Mouse (Mus musculus): ENCODE measurements around the gene Gtf2ird2. TPM values are rescaled to one million over a fixed set of nuclear protein-coding genes. Genes with fewer than 3 reads are reported as not detected.

Gtf2ird2 gene
- polyA plus RNA-seq, 1 experiment from 2014 or later, result 6.9 TPM

- Histone ChIP-seq H3K9ac (no peak overlapping the region; the same call in 1 of the 2 replicates), H3K27me3 (ENCODE audit: insufficient read depth, low read length) (no peaks in the 10 kb centered on the region), H3K36me3 (ENCODE audit: insufficient read depth) (no peaks in the 10 kb centered on the region), H3K27ac (ENCODE audit: low read depth) (no peak overlapping the region), H3K9me3 (ENCODE audit: low read depth, low read length) (no peaks in the 10 kb centered on the region), H3K4me2 (peak overlapping the region; percentile 93), H3K4me1 (ENCODE audit: insufficient read depth) (peaks cover 10% of the 10 kb centered on the region; the same call in 1 of the 2 replicates), H3K4me3 (ENCODE audit: low read depth, low read length) (no peak overlapping the region)
- 60% methylated on average over 3 of the region's 3 CpGs for WGBS
- no peak for TF ChIP-seq CTCF (IDR thresholded peaks at IDR 0.05; ENCODE audit: low read depth)
- DNase-seq (no peak), ATAC-seq (ENCODE audit: insufficient read depth) (no peak)
Observed at GRCm38 (mm10) chr5:134182172-134182571, 1.6 kb upstream of the Gtf2ird2 start.

DNA sequence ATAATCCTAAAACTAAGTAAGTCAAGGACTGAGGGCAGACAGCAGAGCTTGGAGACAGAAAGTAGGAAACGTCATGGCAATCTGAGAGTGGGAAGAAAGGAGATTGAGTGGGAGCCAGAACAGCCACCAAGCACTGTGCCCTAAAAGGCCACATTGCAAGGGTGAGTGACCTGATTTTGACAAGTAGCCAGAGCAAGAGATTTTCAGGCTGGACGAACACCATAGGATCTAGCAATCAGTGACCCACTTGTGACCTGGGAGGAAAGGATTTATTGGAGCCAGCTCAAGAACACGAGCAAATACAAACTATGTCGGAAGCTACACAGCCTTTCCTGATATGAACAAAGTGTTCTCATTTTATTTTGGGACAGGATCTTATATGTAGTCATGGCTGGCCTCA lies 1.1 kb upstream of the Gtf2ird2 start:
- H3K27ac ChIP-seq (ENCODE audit: low read depth), result peak overlapping the region; percentile 97; the same call in 1 of the 2 replicates
- no peaks in the 10 kb centered on the region for H3K27me3 ChIP-seq (ENCODE audit: insufficient read depth, low read length)
- peak overlapping the region; percentile 77; the same call in 1 of the 2 replicates for H3K9ac ChIP-seq
- ATAC-seq (ENCODE audit: insufficient read depth), result no peak
- WGBS, result 27% methylated on average over 4 of the region's 4 CpGs
- peak overlapping the region; percentile 93 for H3K4me2 ChIP-seq
- H3K4me3 ChIP-seq (ENCODE audit: low read depth, low read length), result peak overlapping the region; percentile 71
- no peaks in the 10 kb centered on the region for H3K36me3 ChIP-seq (ENCODE audit: insufficient read depth)
- DNase-seq, result peak; percentile 29
- no peaks in the 10 kb centered on the region for H3K9me3 ChIP-seq (ENCODE audit: low read depth, low read length)
- TF ChIP-seq CTCF (IDR thresholded peaks at IDR 0.05; ENCODE audit: low read depth), result no peak
- peaks cover 10% of the 10 kb centered on the region; the same call in 1 of the 2 replicates for H3K4me1 ChIP-seq (ENCODE audit: insufficient read depth)

- H3K9ac ChIP-seq, result peak overlapping the region; percentile 77
- no peaks in the 10 kb centered on the region for H3K27me3 ChIP-seq (ENCODE audit: insufficient read depth, low read length)
- no peak for ATAC-seq (ENCODE audit: insufficient read depth)
- peaks cover 10% of the 10 kb centered on the region; the same call in 1 of the 2 replicates for H3K4me1 ChIP-seq (ENCODE audit: insufficient read depth)
- no peaks in the 10 kb centered on the region for H3K36me3 ChIP-seq (ENCODE audit: insufficient read depth)
- no peaks in the 10 kb centered on the region for H3K9me3 ChIP-seq (ENCODE audit: low read depth, low read length)
- 36% methylated on average over 7 of the region's 7 CpGs for WGBS
- H3K4me3 ChIP-seq (ENCODE audit: low read depth, low read length), result peak overlapping the region; percentile 71
- TF ChIP-seq CTCF (IDR thresholded peaks at IDR 0.05; ENCODE audit: low read depth), result no peak
- H3K27ac ChIP-seq (ENCODE audit: low read depth), result peak overlapping the region; percentile 97
- peak; percentile 27 for DNase-seq
- H3K4me2 ChIP-seq, result peak overlapping the region; percentile 93
Observed at GRCm38 (mm10) chr5:134183162-134183561, 657 bp upstream of the Gtf2ird2 start.

- Histone ChIP-seq H3K9ac (no peak overlapping the region), H3K4me3 (ENCODE audit: low read depth, low read length) (no peak overlapping the region), H3K4me1 (ENCODE audit: insufficient read depth) (peaks cover 10% of the 10 kb centered on the region; the same call in 1 of the 2 replicates), H3K27me3 (ENCODE audit: insufficient read depth, low read length) (no peaks in the 10 kb centered on the region), H3K9me3 (ENCODE audit: low read depth, low read length) (no peaks in the 10 kb centered on the region), H3K36me3 (ENCODE audit: insufficient read depth) (no peaks in the 10 kb centered on the region), H3K27ac (ENCODE audit: low read depth) (no peak overlapping the region), H3K4me2 (no peak overlapping the region)
- TF ChIP-seq CTCF (IDR thresholded peaks at IDR 0.05; ENCODE audit: low read depth), result no peak
- DNase-seq (no peak), ATAC-seq (ENCODE audit: insufficient read depth) (no peak)
- WGBS, result 81% methylated on average over 3 of the region's 3 CpGs
Observed at GRCm38 (mm10) chr5:134186059-134186458, 2.2 kb downstream of the Gtf2ird2 start.

DNA sequence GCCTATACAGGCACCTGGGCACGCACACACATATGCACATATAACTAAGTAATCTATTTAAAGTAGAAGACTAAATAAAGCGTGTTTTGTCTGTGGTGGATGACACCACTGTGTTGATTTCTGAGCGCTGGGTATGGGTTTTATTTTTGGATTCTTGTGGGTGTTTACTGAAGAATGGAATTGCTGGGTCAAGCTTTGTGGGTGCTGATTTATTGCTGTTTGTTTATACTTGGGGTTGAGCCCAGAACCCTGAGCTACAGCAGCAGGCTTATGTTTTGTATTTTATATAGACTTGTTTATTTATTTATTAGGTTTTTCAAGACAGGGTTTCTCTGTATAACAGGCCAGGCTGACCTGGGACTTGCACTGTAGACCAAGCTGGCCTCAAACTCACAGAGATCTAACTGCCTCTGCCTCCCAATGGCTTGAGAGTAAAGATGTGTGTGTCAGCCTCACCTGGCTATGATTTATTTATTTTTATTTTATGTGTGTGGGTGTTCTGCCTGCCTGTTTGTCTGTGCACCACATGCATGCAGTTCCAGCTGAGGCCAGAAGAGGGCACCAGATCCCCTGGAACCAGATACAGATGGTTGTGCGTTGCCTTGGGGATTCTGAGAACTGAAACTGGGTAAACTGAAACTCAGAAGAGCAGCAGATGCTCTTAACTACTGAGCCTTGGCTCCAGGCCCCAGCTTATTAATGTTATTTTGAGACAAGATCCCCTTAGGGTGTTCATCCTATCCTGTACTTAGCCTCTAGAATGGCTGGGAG lies 3.3 kb downstream of the Gtf2ird2 start:
- H3K27me3 ChIP-seq (ENCODE audit: insufficient read depth, low read length), result no peaks in the 10 kb centered on the region
- H3K9me3 ChIP-seq (ENCODE audit: low read depth, low read length), result no peaks in the 10 kb centered on the region
- DNase-seq (peak; percentile 68), ATAC-seq (ENCODE audit: insufficient read depth) (no peak)
- H3K27ac ChIP-seq (ENCODE audit: low read depth), result no peak overlapping the region
- H3K9ac ChIP-seq, result no peak overlapping the region
- H3K4me2 ChIP-seq, result no peak overlapping the region
- no peaks in the 10 kb centered on the region for H3K36me3 ChIP-seq (ENCODE audit: insufficient read depth)
- TF ChIP-seq CTCF (IDR thresholded peaks at IDR 0.05; ENCODE audit: low read depth), result peak; percentile 90
- peaks cover 9% of the 10 kb centered on the region; the same call in 1 of the 2 replicates for H3K4me1 ChIP-seq (ENCODE audit: insufficient read depth)
- H3K4me3 ChIP-seq (ENCODE audit: low read depth, low read length), result no peak overlapping the region
- WGBS, result 70% methylated on average over 4 of the region's 4 CpGs

- 0 out of 2 replicates have a peak, but pooled peaks cover under 1% of the 10 kb centered on the region for H3K4me1 ChIP-seq (ENCODE audit: insufficient read depth)
- no peak for DNase-seq
- no peaks in the 10 kb centered on the region for H3K27me3 ChIP-seq (ENCODE audit: insufficient read depth, low read length)
- no peak overlapping the region for H3K4me2 ChIP-seq
- ATAC-seq (ENCODE audit: insufficient read depth), result no peak
- 77% methylated on average over 7 of the region's 7 CpGs for WGBS
- peaks cover 9% of the 10 kb centered on the region; the same call in 1 of the 2 replicates for H3K36me3 ChIP-seq (ENCODE audit: insufficient read depth)
- H3K9me3 ChIP-seq (ENCODE audit: low read depth, low read length), result no peaks in the 10 kb centered on the region
- H3K4me3 ChIP-seq (ENCODE audit: low read depth, low read length), result no peak overlapping the region
- H3K27ac ChIP-seq (ENCODE audit: low read depth), result no peak overlapping the region
- H3K9ac ChIP-seq, result no peak overlapping the region
- no peak for TF ChIP-seq CTCF (IDR thresholded peaks at IDR 0.05; ENCODE audit: low read depth)
Observed at GRCm38 (mm10) chr5:134188571-134188970, 4.8 kb downstream of the Gtf2ird2 start.

DNA sequence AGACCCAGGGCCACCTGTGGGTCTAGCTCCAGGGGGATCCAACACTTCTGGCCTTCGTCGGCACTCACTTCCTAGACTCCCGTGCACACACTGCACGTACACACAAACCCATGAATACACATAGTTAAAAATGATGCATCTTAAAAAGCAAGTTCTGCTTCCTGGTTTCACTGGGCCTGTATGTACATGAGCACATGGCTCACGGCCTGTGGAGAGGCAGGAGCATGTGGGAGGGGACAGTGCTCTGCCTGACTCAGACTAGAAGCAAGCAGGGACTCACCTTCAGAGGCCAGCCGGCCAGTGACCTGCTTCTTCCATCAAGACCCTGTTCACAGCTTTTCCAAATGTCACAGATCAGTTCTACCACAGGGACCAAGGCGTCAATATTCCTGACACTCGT lies 9.8 kb downstream of the Gtf2ird2 start:
- Histone ChIP-seq H3K4me2 (no peak overlapping the region), H3K27ac (ENCODE audit: low read depth) (no peak overlapping the region), H3K9me3 (ENCODE audit: low read depth, low read length) (no peaks in the 10 kb centered on the region), H3K9ac (no peak overlapping the region), H3K4me1 (ENCODE audit: insufficient read depth) (no peaks in the 10 kb centered on the region), H3K36me3 (ENCODE audit: insufficient read depth) (peaks cover 21% of the 10 kb centered on the region), H3K27me3 (ENCODE audit: insufficient read depth, low read length) (no peaks in the 10 kb centered on the region), H3K4me3 (ENCODE audit: low read depth, low read length) (no peak overlapping the region)
- ATAC-seq (ENCODE audit: insufficient read depth), result no peak
- 83% methylated on average over 8 of the region's 8 CpGs for WGBS
- no peak for TF ChIP-seq CTCF (IDR thresholded peaks at IDR 0.05; ENCODE audit: low read depth)
- DNase-seq, result no peak

Data from lung, embryonic 14.5 days (tissue).